Mouse (Mus musculus) kidney, postnatal 0 days (tissue): Measurements from ENCODE around the gene Castor1. TPM values are rescaled to one million over a fixed set of nuclear protein-coding genes. Genes with fewer than 3 reads are reported as not detected.
"Not testable (repeated sequence)": the region's sequence is repeated elsewhere in the genome, so short reads cannot be mapped to it uniquely, and the experiment has no call there.

Experiments
- ATAC-seq: fragments of 200-750 bp; cut with Nextera tagmentation; replicated peaks from 2 replicates; pipeline ENCODE4 v1.8.0; 2017; ENCODE audit warnings: low read depth, moderate number of reproducible peaks, moderate TSS enrichment, moderate library complexity; ENCODE audit not compliant: low FRiP score
- DNase-seq: peaks from one replicate; pipeline ENCODE4 v3.0.0-alpha.2; 2016; ENCODE audit warnings: low spot score
- H3K27ac ChIP-seq: fragments of 300-500 bp; sonication (generic); 2 replicates; pipeline ENCODE4 v1.5.1; 2014; ENCODE audit warnings: mild to moderate bottlenecking
- H3K27me3 ChIP-seq: fragments of 300-500 bp; sonication (generic); 2 replicates; pipeline ENCODE4 v1.6.1; 2014; ENCODE audit warnings: low read length, mixed read lengths; ENCODE audit not compliant: insufficient read depth
- H3K36me3 ChIP-seq: fragments of 300-500 bp; sonication (generic); 2 replicates; pipeline ENCODE4 v1.6.1; 2014; ENCODE audit warnings: low read length, mixed read lengths; ENCODE audit not compliant: insufficient read depth
- H3K4me1 ChIP-seq: fragments of 300-500 bp; sonication (generic); replicated peaks from 2 replicates; pipeline ENCODE4 v1.6.1; 2014; ENCODE audit warnings: antibody characterized with exemption, low read length, mixed read lengths; ENCODE audit not compliant: insufficient read depth
- H3K4me2 ChIP-seq: fragments of 300-500 bp; sonication (generic); 2 replicates; pipeline ENCODE4 v1.6.1; 2014; ENCODE audit warnings: mild to moderate bottlenecking, low read length, moderate library complexity, mixed read lengths
- H3K4me3 ChIP-seq: fragments of 300-500 bp; sonication (generic); replicated peaks from 2 replicates; pipeline ENCODE4 v1.5.1; 2014; ENCODE audit warnings: low read depth, low read length
- H3K9ac ChIP-seq: fragments of 300-500 bp; sonication (generic); 2 replicates; pipeline ENCODE4 v1.6.1; 2014; ENCODE audit warnings: low read depth, low read length
- H3K9me3 ChIP-seq: fragments of 300-500 bp; sonication (generic); replicated peaks from 2 replicates; pipeline ENCODE4 v1.6.1; 2016; ENCODE audit warnings: low read length, inconsistent platforms, mixed read lengths
- CTCF ChIP-seq: IDR thresholded peaks from 2 replicates; pipeline ENCODE4 v1.5.1; 2016; ENCODE audit warnings: antibody characterized with exemption, low read depth, mild to moderate bottlenecking, moderate library complexity
- WGBS: fragments of 180-500 bp; shearing (Covaris S2); extraction: QIAGEN DNeasy Blood & Tissue Kit; methylation state at CpG from one replicate; pipeline ENCODE4 v1.1.7; 2014; 5-methylcytosine and 5-hydroxymethylcytosine counted together
- polyA plus RNA-seq: library from polyadenylated mRNA; unstranded; fragments of >200 nt; fragmentation: Nextera tagmentation; extraction: Ambion mirVana; gene quantifications from 2 replicates; pipeline ENCODE4 v1.2.1, GENCODE M21; 2015

The Castor1 gene
- polyA plus RNA-seq, result 6.5 and 6.7 TPM in 2 replicates

GRCm38 (mm10) chr11:4217914-4218629 is at the start of gene Castor1:
Castor1 (plus strand) TSS chr11:4218225.
- Histone ChIP-seq H3K4me3 (peak within 1 kb of the TSS; percentile 37), H3K27me3 (no peaks in the 10 kb centered on the region), H3K4me2 (peak within 1 kb of the TSS; percentile 74), H3K9me3 (no peaks in the 10 kb centered on the region), H3K9ac (peak within 1 kb of the TSS; percentile 46), H3K4me1 (no peaks in the 10 kb centered on the region; the same call in 1 of the 2 replicates), H3K27ac (peak within 1 kb of the TSS; percentile 70), H3K36me3 (peaks cover 21% of the 10 kb centered on the region)
- ATAC-seq (peak; percentile 87), DNase-seq (peak; percentile 94)
- no peak for TF ChIP-seq CTCF
- 1% methylated on average over 56 of the region's 56 CpGs for WGBS

GRCm38 (mm10) chr11:4174586-4174985 is 43.4 kb upstream of the Castor1 start:
- no peak overlapping the region for H3K27ac ChIP-seq
- WGBS, result 69% methylated on average over 5 of the region's 5 CpGs
- DNase-seq, result no peak
- no peak overlapping the region for H3K9ac ChIP-seq
- H3K9me3 ChIP-seq, result no peaks in the 10 kb centered on the region
- no peak overlapping the region for H3K4me3 ChIP-seq
- no peaks in the 10 kb centered on the region for H3K4me1 ChIP-seq
- peaks cover 94% of the 10 kb centered on the region for H3K36me3 ChIP-seq
- no peak for TF ChIP-seq CTCF
- no peak for ATAC-seq
- H3K4me2 ChIP-seq, result no peak overlapping the region
- no peaks in the 10 kb centered on the region for H3K27me3 ChIP-seq

GRCm38 (mm10) chr11:4177716-4178115 is 40.3 kb upstream of the Castor1 start:
- H3K9me3 ChIP-seq, result no peaks in the 10 kb centered on the region
- no peak for TF ChIP-seq CTCF
- no peak overlapping the region for H3K27ac ChIP-seq
- no peaks in the 10 kb centered on the region for H3K27me3 ChIP-seq
- H3K4me2 ChIP-seq, result no peak overlapping the region
- H3K36me3 ChIP-seq, result peaks cover 91% of the 10 kb centered on the region
- DNase-seq (no peak), ATAC-seq (no peak)
- H3K9ac ChIP-seq, result no peak overlapping the region
- H3K4me1 ChIP-seq, result no peaks in the 10 kb centered on the region
- WGBS, result 75% methylated on average over 4 of the region's 4 CpGs
- no peak overlapping the region for H3K4me3 ChIP-seq

GRCm38 (mm10) chr11:4182061-4182460 is 36.0 kb upstream of the Castor1 start:
- Histone ChIP-seq H3K4me1 (no peaks in the 10 kb centered on the region), H3K9ac (no peak overlapping the region), H3K27me3 (no peaks in the 10 kb centered on the region), H3K4me2 (no peak overlapping the region), H3K27ac (no peak overlapping the region), H3K4me3 (no peak overlapping the region), H3K9me3 (no peaks in the 10 kb centered on the region), H3K36me3 (peaks cover 51% of the 10 kb centered on the region)
- WGBS, result 22% methylated on average over 1 of the region's 1 CpGs
- no peak for TF ChIP-seq CTCF
- DNase-seq (no peak), ATAC-seq (no peak)

GRCm38 (mm10) chr11:4183511-4183910 is 34.5 kb upstream of the Castor1 start:
- Histone ChIP-seq H3K9ac (no peak overlapping the region), H3K27me3 (no peaks in the 10 kb centered on the region), H3K27ac (no peak overlapping the region), H3K9me3 (no peaks in the 10 kb centered on the region), H3K4me2 (no peak overlapping the region), H3K4me1 (peaks cover 14% of the 10 kb centered on the region), H3K36me3 (peaks cover 36% of the 10 kb centered on the region), H3K4me3 (no peak overlapping the region)
- ATAC-seq (no peak), DNase-seq (no peak)
- TF ChIP-seq CTCF, result no peak

GRCm38 (mm10) chr11:4184251-4184952 is 33.6 kb upstream of the Castor1 start:
- Histone ChIP-seq H3K9me3 (no peaks in the 10 kb centered on the region), H3K27ac (no peak overlapping the region), H3K4me2 (no peak overlapping the region), H3K27me3 (no peaks in the 10 kb centered on the region), H3K36me3 (peaks cover 28% of the 10 kb centered on the region), H3K4me3 (no peak overlapping the region), H3K4me1 (peaks cover 14% of the 10 kb centered on the region), H3K9ac (no peak overlapping the region)
- TF ChIP-seq CTCF, result peak; percentile 40; the same call in 1 of the 2 replicates
- DNase-seq, result no peak
- 60% methylated on average over 4 of the region's 4 CpGs for WGBS
- ATAC-seq, result no peak

GRCm38 (mm10) chr11:4185480-4185879 is 32.5 kb upstream of the Castor1 start:
- Histone ChIP-seq H3K36me3 (peaks cover 18% of the 10 kb centered on the region), H3K4me1 (peaks cover 17% of the 10 kb centered on the region)
- H3K4me3 ChIP-seq, DNase-seq, ATAC-seq, H3K9ac ChIP-seq, H3K27me3 ChIP-seq, H3K27ac ChIP-seq, H3K9me3 ChIP-seq, H3K4me2 ChIP-seq: not testable (repeated sequence)
- 94% methylated on average over 6 of the region's 6 CpGs for WGBS
